Mouse (Mus musculus): Measurements from ENCODE around the gene Pax7. TPM values are rescaled to one million over a fixed set of nuclear protein-coding genes. Genes with fewer than 3 reads are reported as not detected.
A peak's percentile ranks its signal among the peaks of the same experiment; 100 is the strongest.

Pax7 gene
- total RNA-seq, 2 experiments from 2014 or later = 1.8 to 1.9 TPM

GRCm38 (mm10) chr4:139799436-139800100 lies 33.8 kb downstream of the Pax7 start:
- no peak for DNase-seq
- Histone ChIP-seq H3K27ac (no peak overlapping the region), H3K4me3 (no peak overlapping the region)
- TF ChIP-seq CTCF (IDR thresholded peaks at IDR 0.05) = peak; percentile 17; the same call in 1 of the 2 replicates
- intact Hi-C loops (cut with DNase I) = no loop called here

- peak overlapping the region; percentile 43; the same call in 1 of the 2 replicates for H3K27ac ChIP-seq
- DNase-seq = peak; percentile 54
- intact Hi-C loops (cut with DNase I) = no loop called here
- no peak overlapping the region for H3K4me3 ChIP-seq
- no peak for TF ChIP-seq CTCF (IDR thresholded peaks at IDR 0.05)
Observed at GRCm38 (mm10) chr4:139797344-139797743, 36.0 kb downstream of the Pax7 start.

GRCm38 (mm10) chr4:139796115-139796514 lies 37.2 kb downstream of the Pax7 start:
- Histone ChIP-seq H3K27ac (no peak overlapping the region), H3K4me3 (no peak overlapping the region)
- no peak for DNase-seq
- intact Hi-C loops (cut with DNase I) = no loop called here
- no peak for TF ChIP-seq CTCF (IDR thresholded peaks at IDR 0.05)

GRCm38 (mm10) chr4:139791168-139791567 lies 42.2 kb downstream of the Pax7 start:
- no peak for TF ChIP-seq CTCF (IDR thresholded peaks at IDR 0.05)
- Histone ChIP-seq H3K27ac (no peak overlapping the region), H3K4me3 (no peak overlapping the region)
- DNase-seq = no peak
- intact Hi-C loops (cut with DNase I) = no loop called here

GRCm38 (mm10) chr4:139789772-139790171 lies 43.6 kb downstream of the Pax7 start:
- H3K27ac ChIP-seq = no peak overlapping the region
- peak; percentile 58 for TF ChIP-seq CTCF (IDR thresholded peaks at IDR 0.05)
- H3K4me3 ChIP-seq = no peak overlapping the region
- DNase-seq = no peak
- intact Hi-C loops (cut with DNase I) = loop anchor here (5.0 kb wide), 1 partner anchor 63 kb away; no protein-coding TSS in a partner anchor

- intact Hi-C loops (cut with DNase I) = no loop called here
- DNase-seq = peak; percentile 42
- Histone ChIP-seq H3K27ac (no peak overlapping the region), H3K4me3 (no peak overlapping the region)
- no peak for TF ChIP-seq CTCF (IDR thresholded peaks at IDR 0.05)
Observed at GRCm38 (mm10) chr4:139782926-139783467, 50.3 kb downstream of the Pax7 start.

- peak; percentile 66 for DNase-seq
- peak overlapping the region; percentile 51 for H3K27ac ChIP-seq
- intact Hi-C loops (cut with DNase I) = no loop called here
- no peak overlapping the region for H3K4me3 ChIP-seq
- no peak for TF ChIP-seq CTCF (IDR thresholded peaks at IDR 0.05)
Observed at GRCm38 (mm10) chr4:139771125-139771631, 62.1 kb downstream of the Pax7 start.

GRCm38 (mm10) chr4:139767823-139768222 lies 65.5 kb downstream of the Pax7 start:
- intact Hi-C loops (cut with DNase I) = no loop called here
- no peak overlapping the region for H3K4me3 ChIP-seq
- no peak overlapping the region for H3K27ac ChIP-seq
- no peak for TF ChIP-seq CTCF (IDR thresholded peaks at IDR 0.05)
- DNase-seq = no peak

GRCm38 (mm10) chr4:139767115-139767718 lies 66.1 kb downstream of the Pax7 start:
- TF ChIP-seq CTCF (IDR thresholded peaks at IDR 0.05) = no peak
- no peak for DNase-seq
- no peak overlapping the region for H3K4me3 ChIP-seq
- intact Hi-C loops (cut with DNase I) = no loop called here
- H3K27ac ChIP-seq = no peak overlapping the region

- Histone ChIP-seq H3K27ac (no peak overlapping the region), H3K4me3 (no peak overlapping the region)
- no peak for DNase-seq
- TF ChIP-seq CTCF (IDR thresholded peaks at IDR 0.05) = no peak
- intact Hi-C loops (cut with DNase I) = no loop called here
Observed at GRCm38 (mm10) chr4:139761911-139762310, 71.4 kb downstream of the Pax7 start.

- intact Hi-C loops (cut with DNase I) = no loop called here
Observed at GRCm38 (mm10) chr4:139760736-139761135, 72.6 kb downstream of the Pax7 start.

GRCm38 (mm10) chr4:139758512-139759340 lies 74.6 kb downstream of the Pax7 start:
- no peak for TF ChIP-seq CTCF (IDR thresholded peaks at IDR 0.05)
- Histone ChIP-seq H3K27ac (no peak overlapping the region), H3K4me3 (no peak overlapping the region)
- intact Hi-C loops (cut with DNase I) = no loop called here
- no peak for DNase-seq

More at GRCm38 (mm10) chr4:139760736-139761135, 72.6 kb downstream of the Pax7 start:
- DNase-seq = no peak
- H3K4me3 ChIP-seq = no peak overlapping the region
- no peak overlapping the region for H3K27ac ChIP-seq
- no peak for TF ChIP-seq CTCF (IDR thresholded peaks at IDR 0.05)
